Mouse (Mus musculus): ENCODE data around the gene Kif16b.

GRCm38 (mm10) chr2:142720174-142720573 lies 181.2 kb downstream of the Kif16b start:
- TF ChIP-seq CTCF (IDR thresholded peaks at IDR 0.05; ENCODE audit: low read depth) (no peak), EP300 (IDR thresholded peaks at IDR 0.05; ENCODE audit: low read depth) (no peak)
